Mouse (Mus musculus) thymus, postnatal 0 days (tissue): ENCODE results near the gene Tex29. TPM values are rescaled to one million over a fixed set of nuclear protein-coding genes. Genes with fewer than 3 reads are reported as not detected.
"Not testable (repeated sequence)": the region's sequence is repeated elsewhere in the genome, so short reads cannot be mapped to it uniquely, and the experiment has no call there.

Experiments used
- DNase-seq: peaks from one replicate; pipeline ENCODE4 v3.0.0-alpha.2; 2015; ENCODE audit warnings: low spot score
- polyA plus RNA-seq: library from polyadenylated mRNA; unstranded; fragments of >200 nt; fragmentation: Nextera tagmentation; extraction: Ambion mirVana; gene quantifications from 2 replicates; pipeline ENCODE4 v1.2.1, GENCODE M21; 2015

Gene Tex29
- polyA plus RNA-seq, 1 experiment from 2014 or later = not detected

- DNase-seq = no peak
Measured at GRCm38 (mm10) chr8:11831174-11831573, 9.1 kb upstream of the Tex29 start.

GRCm38 (mm10) chr8:11831939-11832338 is 8.3 kb upstream of the Tex29 start:
- DNase-seq = no peak

GRCm38 (mm10) chr8:11833157-11833556 is 7.1 kb upstream of the Tex29 start:
- DNase-seq = no peak

GRCm38 (mm10) chr8:11834200-11834599 is 6.1 kb upstream of the Tex29 start:
- no peak for DNase-seq

- no peak for DNase-seq
Measured at GRCm38 (mm10) chr8:11834691-11835090, 5.6 kb upstream of the Tex29 start.

GRCm38 (mm10) chr8:11841571-11841970 is 1.3 kb downstream of the Tex29 start:
- DNase-seq = no peak

GRCm38 (mm10) chr8:11842757-11843156 is 2.5 kb downstream of the Tex29 start:
- DNase-seq = no peak

- DNase-seq = no peak
Measured at GRCm38 (mm10) chr8:11843677-11844315, 3.5 kb downstream of the Tex29 start.

GRCm38 (mm10) chr8:11844316-11844685 is 4.0 kb downstream of the Tex29 start:
- no peak for DNase-seq

- no peak for DNase-seq
Measured at GRCm38 (mm10) chr8:11846807-11847206, 6.5 kb downstream of the Tex29 start.

GRCm38 (mm10) chr8:11867832-11868231 is 27.6 kb downstream of the Tex29 start:
- DNase-seq = no peak

- not testable (repeated sequence) for DNase-seq
Measured at GRCm38 (mm10) chr8:11874227-11874626, 34.0 kb downstream of the Tex29 start.

- no peak for DNase-seq
Measured at GRCm38 (mm10) chr8:11884646-11885045, 44.4 kb downstream of the Tex29 start.

- DNase-seq = no peak
Measured at GRCm38 (mm10) chr8:11885881-11886699, 45.8 kb downstream of the Tex29 start.

GRCm38 (mm10) chr8:11886824-11887223 is 46.5 kb downstream of the Tex29 start:
- no peak for DNase-seq

GRCm38 (mm10) chr8:11889156-11890018 is 49.1 kb downstream of the Tex29 start:
- DNase-seq = no peak

GRCm38 (mm10) chr8:11892756-11893155 is 52.5 kb downstream of the Tex29 start:
- DNase-seq = no peak

GRCm38 (mm10) chr8:11896022-11896662 is 55.9 kb downstream of the Tex29 start:
- DNase-seq = no peak

- no peak for DNase-seq
Measured at GRCm38 (mm10) chr8:11896677-11897076, 56.4 kb downstream of the Tex29 start.

GRCm38 (mm10) chr8:11898814-11899213 is 58.5 kb downstream of the Tex29 start:
- DNase-seq = no peak
